Mouse (Mus musculus) small intestine, adult 10 weeks (tissue): Measurements from ENCODE around the gene Haspin. TPM values are rescaled to one million over a fixed set of nuclear protein-coding genes. Genes with fewer than 3 reads are reported as not detected.

Experiments used
- polyA plus RNA-seq: library from polyadenylated mRNA; stranded (reverse); fragments of 350-450 nt; fragmentation: Illumina TruSeq; extraction: RNeasy Lipid Tissue Mini Kit (QIAGEN cat#74804); gene quantifications from one replicate; pipeline ENCODE4 v1.2.3, GENCODE M21; 2014; ENCODE audit warnings: low replicate concordance

Haspin gene
- polyA plus RNA-seq: 6.0 TPM

GRCm38 (mm10) chr11:73137591-73138501, at the start of gene Haspin:
Haspin (minus strand) TSS chr11:73138294.

GRCm38 (mm10) chr11:73176608-73177508, 38.8 kb upstream of the Haspin start, which contains the start of the genes Emc6 and Tax1bp3:
Emc6 (minus strand) TSS chr11:73177037.
Tax1bp3 (plus strand) TSS chr11:73177083.

GRCm38 (mm10) chr11:73159957-73160810, 22.1 kb upstream of the Haspin start, which contains the start of gene P2rx5:
P2rx5 (plus strand) TSS chr11:73160421.

GRCm38 (mm10) chr11:73090283-73090682, 47.8 kb downstream of the Haspin start, which contains the start of gene Itgae:
Itgae (plus strand) TSS chr11:73090583.

Other genes with a start within 250 kb of the Haspin start
- gene Atp2a3, start 177.1 kb downstream of the Haspin start, polyA plus RNA-seq: 23.9 TPM
- gene P2rx1, start 139.2 kb downstream of the Haspin start, polyA plus RNA-seq: 0.93 TPM
- gene Camkk1, start 119.3 kb downstream of the Haspin start, polyA plus RNA-seq: 0.33 TPM
- 6.5 TPM for gene Ncbp3, start 90.5 kb downstream of the Haspin start, polyA plus RNA-seq
- 4.9 TPM for gene Itgae, start 47.7 kb downstream of the Haspin start, polyA plus RNA-seq
- not detected for gene P2rx5, start 22.1 kb upstream of the Haspin start, polyA plus RNA-seq
- 23.2 TPM for gene Emc6, start 38.7 kb upstream of the Haspin start, polyA plus RNA-seq
- 62.9 TPM for gene Tax1bp3, start 38.8 kb upstream of the Haspin start, polyA plus RNA-seq
- gene Ctns, start 60.7 kb upstream of the Haspin start, polyA plus RNA-seq: 12.0 TPM
- 10.2 TPM for gene Shpk, start 61.2 kb upstream of the Haspin start, polyA plus RNA-seq
- not detected for gene Trpv1, start 96.0 kb upstream of the Haspin start, polyA plus RNA-seq
- gene Trpv3, start 129.1 kb upstream of the Haspin start, polyA plus RNA-seq: 0.33 TPM
- gene Aspa, start 191.3 kb upstream of the Haspin start, polyA plus RNA-seq: 438 TPM
- not detected for gene Gm49340, start 191.4 kb upstream of the Haspin start, polyA plus RNA-seq
- gene Spata22, start 191.4 kb upstream of the Haspin start, polyA plus RNA-seq: 1.3 TPM
- not detected for gene Olfr20, start 212.5 kb upstream of the Haspin start, polyA plus RNA-seq
- gene Olfr376, start 233.0 kb upstream of the Haspin start, polyA plus RNA-seq: not detected